Mouse (Mus musculus) layer of hippocampus, adult 2 months (tissue): Measurements from ENCODE around the gene Blcap. TPM values are rescaled to one million over a fixed set of nuclear protein-coding genes. Genes with fewer than 3 reads are reported as not detected.
"Not testable (repeated sequence)": the region's sequence is repeated elsewhere in the genome, so short reads cannot be mapped to it uniquely, and the experiment has no call there.

Experiments used
- DNase-seq, 2 experiments: peaks; one replicate each; pipeline ENCODE4 v3.0.0; 2022; ENCODE audit warnings: low spot score in 2 of 2
- H3K27ac ChIP-seq: fragments of 200-600 bp; 2 replicates; pipeline ENCODE4 v1.8.1; 2022
- H3K4me3 ChIP-seq: fragments of 200-600 bp; 2 replicates; pipeline ENCODE4 v1.8.1; 2022; ENCODE audit warnings: mild to moderate bottlenecking
- CTCF ChIP-seq: fragments of 200-600 bp; conservative IDR thresholded peaks from 2 replicates; pipeline ENCODE4 v1.8.1; 2022; ENCODE audit warnings: antibody characterized with exemption, mild to moderate bottlenecking, moderate library complexity
- long read RNA-seq, 2 experiments: library from polyadenylated mRNA; stranded (forward); transcript quantifications; one replicate each; pipeline ENCODE4 v2.0.0; 2021; ENCODE audit warnings: borderline mapping rate in 2 of 2
- total RNA-seq, 2 experiments: library from RNA; stranded (reverse); gene quantifications; 2 replicates each; pipeline ENCODE4 v1.2.3; 2021

Blcap gene
- total RNA-seq, result 100 to 1,000 TPM; 131 to 139 TPM
- long read RNA-seq, experiment 1, transcript Blcap-202 (2 exons, 2,056 nt), result major isoform, 158 of 168 reads
- long read RNA-seq, experiment 1, partial matches to known transcripts, result 0 of 168 reads
- long read RNA-seq, experiment 1, other reads (novel, unspliced or antisense), result 10 of 168 reads
- long read RNA-seq, experiment 2, transcript Blcap-202 (2 exons, 2,056 nt), result major isoform, 197 of 216 reads
- long read RNA-seq, experiment 2, partial matches to known transcripts, result 0 of 216 reads
- long read RNA-seq, experiment 2, other reads (novel, unspliced or antisense), result 15 of 216 reads

DNA sequence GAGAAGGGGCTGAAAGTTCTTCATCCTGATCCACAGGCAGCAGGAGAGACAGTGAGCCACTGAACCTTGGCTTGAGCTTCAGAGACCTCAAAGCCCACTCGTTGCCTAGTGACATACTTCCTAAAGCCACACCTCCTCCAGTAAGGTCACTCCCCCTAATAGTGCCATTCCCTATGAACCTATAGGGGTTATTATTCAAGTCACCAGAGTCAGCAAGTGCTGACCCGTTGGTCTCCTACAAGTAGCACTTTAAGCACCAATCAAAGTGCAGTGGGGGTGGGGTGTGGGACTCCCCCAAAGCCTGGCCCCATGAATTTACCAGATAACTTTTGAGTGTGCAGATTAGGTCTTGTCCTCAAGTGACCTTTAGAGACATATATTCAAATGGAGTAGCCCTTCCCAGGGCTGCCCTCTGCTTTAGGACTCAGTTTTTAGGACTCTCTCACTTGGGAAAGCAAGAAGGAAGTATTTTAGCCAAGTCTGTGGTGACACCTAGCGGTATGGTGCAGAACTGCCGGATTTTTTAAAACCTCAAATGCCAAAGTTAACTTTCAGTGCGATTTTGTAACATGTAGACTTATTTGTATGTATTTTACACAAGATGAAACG is at the start of gene Blcap:
Gene Blcap (minus strand): TSS at position 51 of the 609 bp plus-strand sequence.
- no peak within 1 kb of the TSS for H3K27ac ChIP-seq
- peak; percentile 98 for TF ChIP-seq CTCF
- H3K4me3 ChIP-seq, result no peak within 1 kb of the TSS
- peak in 1 of 2 experiments; percentile 68 for DNase-seq

DNA sequence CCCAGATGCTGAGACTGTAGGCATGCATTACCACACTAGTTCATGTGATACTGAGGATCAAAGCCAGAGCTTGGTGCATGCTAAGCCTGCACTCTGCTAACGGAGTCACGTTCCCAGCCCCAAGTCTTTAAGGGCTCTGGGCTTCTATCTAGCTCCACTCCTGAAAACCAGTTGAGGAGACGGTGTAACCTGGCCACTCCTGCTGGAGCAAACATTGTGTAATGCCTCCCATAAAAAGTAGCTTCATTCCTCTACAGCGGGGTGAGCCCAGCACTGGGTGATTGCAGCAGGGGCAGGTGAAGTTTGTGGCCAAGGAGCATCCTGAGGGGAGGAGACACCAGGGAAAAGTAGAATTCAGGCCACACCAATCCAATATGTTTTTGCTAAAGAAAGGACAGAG is 47.3 kb upstream of the Blcap start:
- DNase-seq, result no peak

DNA sequence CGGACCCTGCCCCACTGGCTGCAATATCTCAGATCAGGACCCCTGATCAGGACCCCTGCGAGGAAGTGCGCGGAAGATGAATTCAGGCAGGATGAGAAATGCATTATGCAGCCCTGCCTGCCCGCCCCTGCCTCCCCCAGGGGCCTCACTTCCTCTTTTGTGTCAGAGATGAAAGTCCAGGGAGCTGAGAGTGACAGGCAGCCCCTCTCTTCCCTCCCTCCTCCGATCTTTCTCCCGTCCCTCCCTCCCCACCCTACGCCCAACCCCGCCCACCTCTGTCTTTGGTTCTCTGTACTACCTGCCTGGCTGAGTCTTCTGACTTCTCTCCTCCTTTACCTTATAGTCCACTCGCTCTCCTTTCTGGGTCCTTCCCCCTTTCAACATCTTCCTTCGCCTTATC is 42.9 kb upstream of the Blcap start:
- DNase-seq, result no peak
- no peak overlapping the region for H3K4me3 ChIP-seq
- no peak overlapping the region for H3K27ac ChIP-seq
- no peak for TF ChIP-seq CTCF

More for the DNA sequence above, 47.3 kb upstream of the Blcap start:
- TF ChIP-seq CTCF, result no peak
- no peak overlapping the region for H3K4me3 ChIP-seq
- no peak overlapping the region for H3K27ac ChIP-seq

DNA sequence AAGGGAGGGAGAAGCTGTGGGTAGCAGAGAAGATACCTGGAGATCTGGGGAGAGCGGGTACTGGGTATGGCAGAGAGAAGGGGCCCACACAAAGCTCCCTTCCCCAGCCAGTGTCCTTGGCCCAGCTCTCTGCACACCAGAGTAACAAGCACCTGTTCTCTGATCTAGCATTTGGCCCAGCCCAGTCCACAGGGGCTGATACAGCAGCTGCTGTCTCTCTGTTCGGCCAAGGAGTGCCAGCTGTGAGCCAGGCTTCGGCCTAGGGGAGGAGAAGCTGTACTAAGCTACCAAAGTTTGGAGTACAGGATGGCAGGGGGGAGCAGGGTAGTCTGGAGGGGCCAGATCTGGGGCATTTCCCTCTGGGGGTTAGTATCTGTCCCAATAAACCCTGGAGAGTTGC is 40.7 kb upstream of the Blcap start:
- no peak overlapping the region for H3K27ac ChIP-seq
- no peak overlapping the region for H3K4me3 ChIP-seq
- TF ChIP-seq CTCF, result no peak

DNA sequence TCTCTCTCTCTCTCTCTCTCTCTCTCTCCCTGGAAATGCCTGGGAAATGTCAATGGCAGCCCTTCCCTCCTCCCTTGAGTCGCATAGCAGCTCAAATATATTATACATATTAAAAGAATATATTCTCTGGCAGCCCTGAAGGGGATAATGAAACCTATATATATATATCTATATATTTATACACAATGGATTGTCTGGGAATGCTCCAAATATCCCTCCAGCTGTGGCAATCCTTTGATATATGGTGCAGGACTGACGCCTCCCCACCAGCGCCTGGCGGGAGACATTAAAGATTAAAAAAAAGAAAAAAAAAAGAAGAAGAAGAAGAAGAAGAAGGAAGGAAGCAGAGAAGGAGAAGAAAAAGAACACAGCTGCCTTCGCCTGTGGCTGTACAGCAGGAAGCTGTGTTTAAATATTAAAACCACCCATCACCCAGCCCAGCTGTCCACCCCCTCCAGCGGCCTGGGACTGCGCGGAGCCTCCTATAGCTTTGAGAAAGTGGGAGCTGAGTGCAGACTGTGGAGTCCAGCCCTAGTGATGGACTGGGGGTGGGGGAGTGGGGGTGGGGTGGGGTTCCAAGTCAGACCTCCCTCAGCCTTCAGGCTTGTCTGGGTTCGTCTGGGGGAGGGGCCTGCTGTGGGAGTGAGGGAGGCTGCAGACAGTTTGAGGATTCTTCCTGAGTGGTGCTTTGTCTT is 36.6 kb upstream of the Blcap start:
- TF ChIP-seq CTCF, result no peak
- DNase-seq, result no peak
- no peak overlapping the region for H3K4me3 ChIP-seq
- H3K27ac ChIP-seq, result no peak overlapping the region

More for the DNA sequence above, 40.7 kb upstream of the Blcap start:
- no peak for DNase-seq

DNA sequence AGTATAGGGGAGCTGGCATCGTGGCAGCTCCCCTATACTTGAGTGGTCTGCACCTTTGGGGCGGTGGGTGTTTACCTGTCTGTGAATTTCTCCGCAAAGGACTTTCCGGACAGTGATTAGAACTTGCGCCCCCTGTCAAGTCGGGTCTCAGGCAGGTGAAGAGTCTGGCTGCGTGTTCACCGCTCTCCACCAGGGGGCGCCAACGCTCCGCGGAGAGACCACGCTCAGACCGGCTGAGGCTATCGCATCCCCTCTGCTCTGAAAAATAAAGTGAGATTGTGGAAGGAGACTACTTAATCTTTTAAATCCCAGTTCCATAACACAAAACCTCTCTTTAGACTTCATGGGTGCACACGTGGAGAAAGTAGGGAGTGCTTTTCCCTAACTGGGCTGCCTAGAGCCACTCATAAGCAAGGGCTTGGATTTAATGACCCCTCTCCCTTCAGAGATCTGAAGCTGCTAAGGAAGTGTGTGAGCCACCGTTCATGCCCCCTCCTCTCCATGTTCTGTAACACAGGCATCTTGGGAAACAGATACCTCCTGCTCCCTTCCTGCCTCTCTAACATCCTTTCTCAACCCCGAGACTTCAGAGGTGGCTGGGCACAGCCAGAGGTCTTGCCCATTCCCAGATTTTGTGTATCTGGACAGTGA is 34.1 kb upstream of the Blcap start:
- peak; percentile 100 for TF ChIP-seq CTCF
- Histone ChIP-seq H3K4me3 (no peak overlapping the region), H3K27ac (no peak overlapping the region)
- DNase-seq, result peak; percentile 79 to 92

DNA sequence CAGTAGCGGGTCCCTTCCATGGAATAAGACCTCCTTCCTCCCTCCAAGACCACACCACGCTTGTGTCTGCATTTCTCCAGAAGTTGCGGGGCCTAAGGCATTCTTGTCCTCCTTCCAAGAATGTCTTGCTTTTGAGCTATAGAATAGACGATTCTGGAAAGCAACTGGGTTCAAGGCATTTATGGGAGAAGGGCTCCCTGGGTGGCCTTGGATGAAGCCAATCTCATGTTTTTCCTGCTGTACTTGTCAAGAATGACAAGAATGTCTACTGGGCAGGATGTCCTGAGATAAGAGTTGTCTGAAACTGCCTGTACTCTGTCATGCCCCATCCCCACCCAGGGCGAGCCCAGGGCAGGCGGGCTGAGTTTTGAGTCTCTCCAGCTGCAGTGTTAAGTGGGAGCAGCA is 30.4 kb upstream of the Blcap start:
- Histone ChIP-seq H3K27ac (no peak overlapping the region), H3K4me3 (no peak overlapping the region)
- no peak for DNase-seq
- no peak for TF ChIP-seq CTCF

DNA sequence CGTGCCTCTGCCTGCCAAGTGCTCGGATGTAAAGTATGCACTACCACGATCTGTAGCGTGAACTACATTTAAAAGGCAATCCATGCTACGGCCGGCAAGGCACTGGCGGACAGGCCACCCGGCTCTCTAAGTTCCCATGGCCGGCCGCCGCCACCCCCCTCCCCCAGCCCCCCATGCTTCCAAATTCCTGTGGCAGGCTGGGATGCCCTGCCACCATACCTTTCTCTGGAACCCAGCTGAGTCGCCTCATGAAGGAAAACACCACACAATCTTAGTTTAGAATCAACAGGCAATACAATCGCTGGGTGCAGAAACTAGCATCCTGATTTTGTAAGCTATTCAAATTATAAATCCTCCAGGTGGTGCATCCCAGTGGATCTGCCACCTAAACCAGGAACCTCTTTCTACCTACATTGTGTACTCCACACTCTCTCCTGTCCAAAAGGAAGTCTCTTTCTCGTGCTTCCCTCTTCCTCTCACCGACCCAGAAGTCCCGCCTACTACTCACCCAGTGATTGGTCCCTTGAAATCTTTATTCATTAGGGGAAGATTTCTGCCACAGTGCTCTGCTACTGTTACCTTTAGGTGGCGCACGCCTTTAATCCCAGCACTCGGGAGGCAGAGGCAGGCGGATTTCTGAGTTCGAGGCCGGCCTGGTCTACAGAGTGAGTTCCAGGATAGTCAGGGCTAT is 25.9 kb upstream of the Blcap start:
- no peak for TF ChIP-seq CTCF
- DNase-seq, result peak in 1 of 2 experiments; percentile 3
- Histone ChIP-seq H3K4me3 (no peak overlapping the region), H3K27ac (no peak overlapping the region)

DNA sequence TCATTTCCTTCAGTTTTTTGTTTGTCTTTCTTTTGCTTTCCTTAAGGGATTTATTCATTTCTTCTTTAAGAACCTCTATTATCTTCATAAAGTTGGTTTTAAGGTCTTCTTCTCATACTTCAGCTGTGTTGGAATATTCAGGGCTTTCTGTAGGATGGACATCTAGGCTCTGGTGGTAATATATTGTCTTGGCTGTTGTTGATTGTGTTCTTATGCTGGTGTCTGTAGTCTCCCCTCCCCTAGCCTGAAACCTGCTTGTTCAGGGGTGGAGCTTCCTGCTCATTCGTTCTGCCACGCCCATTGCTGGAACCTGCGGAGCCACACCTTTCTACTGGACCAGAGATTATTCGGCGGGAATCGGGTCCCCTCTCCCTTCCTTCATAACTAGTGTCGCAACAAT is 14.3 kb upstream of the Blcap start:
- DNase-seq, H3K4me3 ChIP-seq, H3K27ac ChIP-seq: not testable (repeated sequence)

DNA sequence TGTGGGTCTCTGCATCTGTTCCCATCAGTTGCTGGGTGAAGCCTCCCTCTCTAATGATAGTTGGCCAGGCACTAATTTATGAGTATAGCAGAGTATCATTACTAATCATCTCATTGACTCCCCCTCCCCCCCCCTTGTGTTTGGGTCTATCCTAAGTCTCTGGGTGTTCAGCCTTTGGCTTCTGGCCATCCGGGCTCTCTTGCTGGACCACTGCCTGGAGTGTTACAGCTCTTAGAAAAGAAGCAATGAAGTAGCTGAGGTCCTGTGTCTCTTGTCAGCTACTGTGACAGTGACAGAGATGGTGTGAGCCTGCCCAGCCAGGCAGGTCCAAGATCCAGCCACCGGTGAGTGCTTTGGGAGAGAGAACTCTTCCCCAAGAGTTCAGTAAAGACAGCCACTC is 1.7 kb upstream of the Blcap start:
- TF ChIP-seq CTCF, result no peak
- Histone ChIP-seq H3K27ac (no peak overlapping the region), H3K4me3 (no peak overlapping the region)
- peak in 1 of 2 experiments; percentile 3 for DNase-seq

DNA sequence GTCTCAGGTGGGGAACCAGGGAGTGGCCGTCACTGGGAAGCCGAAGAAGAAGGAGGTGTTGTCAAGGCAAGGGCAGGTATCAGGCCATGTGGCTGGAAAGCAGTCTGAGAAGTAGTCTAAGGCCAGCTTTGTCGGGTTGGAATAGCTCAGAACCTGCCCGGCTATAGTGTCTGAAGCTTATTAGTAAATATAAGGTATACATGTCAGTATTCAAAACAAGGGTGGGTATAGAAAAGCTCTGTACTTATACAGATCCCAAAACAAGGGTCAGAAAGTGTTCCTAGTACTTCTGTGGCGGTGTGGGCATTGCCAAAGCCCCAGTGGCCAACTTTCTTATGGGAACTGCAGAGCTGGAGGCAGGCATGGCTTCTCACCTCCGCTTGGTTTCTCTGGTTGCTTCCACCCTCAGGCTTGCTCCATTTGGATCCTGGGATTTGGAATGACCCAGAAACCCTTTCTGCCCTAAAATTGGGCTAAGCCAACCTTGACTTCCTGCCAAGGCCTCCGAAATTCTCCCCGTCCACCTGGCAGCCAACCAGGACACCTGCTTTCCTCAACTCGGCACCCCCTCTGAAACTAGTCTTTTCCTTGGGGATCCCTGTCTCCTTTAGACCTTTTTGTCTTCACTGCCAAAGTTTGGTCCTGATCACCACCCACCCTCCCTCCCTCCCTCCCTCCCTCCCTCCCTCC is 1.1 kb downstream of the Blcap start:
- no peak overlapping the region for H3K27ac ChIP-seq
- peak in 1 of 2 experiments; percentile 9 for DNase-seq
- no peak overlapping the region for H3K4me3 ChIP-seq
- no peak for TF ChIP-seq CTCF

DNA sequence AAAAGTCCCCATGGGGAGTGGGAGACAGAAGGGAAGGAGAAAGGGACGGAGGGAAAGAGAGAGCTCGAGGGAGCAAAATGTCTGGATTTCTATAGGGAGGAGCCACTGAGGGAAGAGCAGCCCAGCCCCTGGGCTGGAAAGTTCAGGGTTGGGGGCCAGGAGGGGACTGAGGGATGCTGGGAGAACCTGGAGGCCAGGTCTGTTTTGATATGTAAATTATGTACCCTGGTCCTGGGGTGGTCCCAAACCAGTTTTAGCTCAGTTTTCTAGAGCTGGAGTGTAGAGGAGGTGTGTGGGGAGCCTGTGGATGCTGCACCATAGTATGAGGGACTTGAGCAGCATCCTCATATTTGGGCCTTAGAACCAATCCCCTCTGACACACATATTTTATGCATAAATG is 2.2 kb downstream of the Blcap start:
- peak in 1 of 2 experiments; percentile 2 for DNase-seq
- TF ChIP-seq CTCF, result no peak
- no peak overlapping the region for H3K27ac ChIP-seq
- H3K4me3 ChIP-seq, result no peak overlapping the region
